Mouse (Mus musculus): ENCODE results near the gene Irs2.

DNA sequence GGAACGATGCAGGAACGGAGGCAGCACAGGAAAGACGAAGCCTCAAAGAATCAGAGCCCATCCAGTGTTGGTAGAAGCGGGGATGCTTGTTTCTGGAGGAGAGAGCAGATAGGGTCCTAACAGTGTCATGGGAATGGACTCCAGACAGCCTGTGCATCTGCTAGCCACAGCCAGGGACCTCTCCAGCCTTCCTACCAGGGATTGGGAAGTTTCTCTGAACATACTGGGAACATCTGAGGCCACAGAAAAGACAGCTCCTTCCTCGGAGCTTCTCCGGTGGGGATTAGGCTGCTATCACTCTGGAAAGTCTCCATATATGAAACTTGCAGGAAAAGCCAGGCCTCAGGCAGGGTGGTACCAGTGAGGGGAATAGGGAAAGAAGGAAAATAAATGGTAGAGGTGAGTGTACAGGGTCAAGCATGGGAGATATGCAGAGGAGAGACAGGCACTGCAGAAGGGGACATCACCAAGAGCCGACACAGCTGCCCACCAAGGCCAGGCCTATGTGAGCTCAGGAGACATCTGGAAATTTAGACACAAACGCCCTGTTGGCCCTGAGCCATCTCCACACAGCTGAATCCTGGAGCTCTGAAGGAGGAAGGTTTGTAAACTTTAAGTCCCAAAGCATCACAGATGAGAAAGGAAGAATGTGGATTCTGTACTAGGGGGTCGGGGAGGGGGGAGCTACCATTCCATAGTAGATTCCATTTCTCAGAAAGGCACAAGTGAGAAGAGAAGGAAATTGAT is 64.8 kb downstream of the Irs2 start:
- no peak for TF ChIP-seq CTCF (IDR thresholded peaks at IDR 0.05; ENCODE audit: insufficient read depth, low read length)
- no peak for TF ChIP-seq POLR2A (IDR thresholded peaks at IDR 0.05; ENCODE audit: borderline replicate concordance, extremely low read depth, low read depth, low read length)
